Mouse (Mus musculus) bone marrow, adult 2 months (tissue): ENCODE measurements around the gene Svs1. TPM values are rescaled to one million over a fixed set of nuclear protein-coding genes. Genes with fewer than 3 reads are reported as not detected.

Experiments used
- H3K27ac ChIP-seq: fragments of 200-500 bp; 2 replicates; pipeline ENCODE4 v1.5.1; 2012; ENCODE audit warnings: low read depth, mild to moderate bottlenecking, control low read depth, inconsistent platforms, low read length; ENCODE audit not compliant: control insufficient read depth, poor library complexity, insufficient read depth
- H3K4me1 ChIP-seq: fragments of 200-500 bp; 2 replicates; pipeline ENCODE4 v1.6.1; 2011; ENCODE audit warnings: low read length; ENCODE audit not compliant: control insufficient read depth, insufficient read depth
- H3K4me3 ChIP-seq: fragments of 200-500 bp; replicated peaks from 2 replicates; pipeline ENCODE3; 2011; ENCODE audit warnings: mild to moderate bottlenecking, low read depth, low read length, control low read depth; ENCODE audit not compliant: control insufficient read depth
- CTCF ChIP-seq: fragments of 200-500 bp; IDR thresholded peaks from 2 replicates; pipeline ENCODE4 v1.5.1; 2011; ENCODE audit warnings: low read length, control low read depth; ENCODE audit not compliant: control insufficient read depth, insufficient read depth
- POLR2A ChIP-seq: fragments of 200-500 bp; IDR thresholded peaks from 2 replicates; pipeline ENCODE4 v1.6.1; 2011; ENCODE audit warnings: low read depth, mild to moderate bottlenecking, control low read depth, low read length, borderline replicate concordance; ENCODE audit not compliant: control insufficient read depth
- WGBS: fragments of 180-500 bp; shearing (Covaris S2); methylation state at CpG from one replicate; pipeline ENCODE4 v1.1.7; 2018; 5-methylcytosine and 5-hydroxymethylcytosine counted together
- polyA plus RNA-seq: library from polyadenylated mRNA; stranded (reverse); fragments of >200 nt; gene quantifications from 2 replicates; pipeline ENCODE4 v1.2.4, GENCODE M21; 2011; ENCODE audit warnings: low replicate concordance; ENCODE audit not compliant: missing spikeins, insufficient read depth, insufficient read length

Gene Svs1
- polyA plus RNA-seq, 1 experiment = not detected

DNA sequence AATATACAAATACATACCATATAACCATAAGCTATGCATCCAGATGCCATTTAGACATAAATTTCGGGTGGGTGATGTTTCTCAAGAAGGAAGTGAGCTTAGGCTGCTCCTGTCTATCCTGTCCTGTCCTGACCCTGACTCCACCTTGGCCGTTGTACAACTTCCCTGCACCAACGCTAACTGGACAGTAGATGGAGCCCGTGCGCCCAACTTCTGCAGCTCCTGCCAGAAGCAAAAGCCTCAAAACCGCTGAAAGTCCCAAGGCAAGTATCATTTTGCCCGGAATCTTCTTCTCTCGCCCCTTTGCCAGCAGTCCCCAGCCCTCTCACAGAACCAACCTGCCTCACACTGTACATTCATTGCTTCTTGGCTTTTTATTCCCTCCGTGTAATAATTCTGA is 21.3 kb downstream of the Svs1 start:
- TF ChIP-seq CTCF = peak; percentile 88
- TF ChIP-seq POLR2A = no peak
- no peaks in the 10 kb centered on the region for H3K4me1 ChIP-seq
- WGBS = 2% methylated on average over 9 of the region's 9 CpGs
- no peak overlapping the region for H3K27ac ChIP-seq
- H3K4me3 ChIP-seq = peak overlapping the region; percentile 11

DNA sequence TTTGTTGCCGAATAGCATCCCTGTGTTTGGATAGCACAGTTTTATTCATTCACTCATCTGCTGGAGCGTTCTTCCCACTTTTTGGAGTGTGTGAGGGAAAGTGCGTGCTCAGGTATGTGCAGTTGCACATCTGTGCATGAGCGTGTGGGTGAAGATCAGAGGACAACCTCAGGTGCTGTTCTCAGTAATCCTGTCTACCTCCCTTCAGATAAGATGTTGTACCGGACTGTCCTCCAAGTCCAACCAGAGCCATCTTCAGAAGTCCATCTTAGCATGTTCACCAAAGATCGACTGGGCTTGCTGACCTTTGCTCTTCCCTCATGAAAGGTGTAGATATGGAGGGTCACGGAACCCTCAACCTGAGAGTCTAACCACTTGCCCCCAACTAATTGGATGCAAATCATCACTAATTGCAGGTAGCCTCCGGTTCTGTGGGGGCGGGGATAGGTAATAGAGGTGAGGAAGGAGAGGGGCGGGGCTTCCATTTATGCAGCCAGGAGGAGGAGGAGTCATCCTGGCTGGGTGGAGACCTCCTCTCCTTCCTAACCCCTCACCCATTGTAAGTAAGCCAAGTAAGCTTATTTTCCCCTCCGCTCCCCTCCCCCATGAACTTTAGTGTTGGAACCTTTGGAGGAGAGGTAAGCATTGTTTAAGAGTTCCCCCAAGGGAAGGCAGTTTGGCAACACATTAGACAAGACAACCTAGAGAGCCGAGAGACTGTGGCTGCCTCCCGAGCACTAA is 21.9 kb downstream of the Svs1 start:
- 42% methylated on average over 13 of the region's 13 CpGs for WGBS
- no peak for TF ChIP-seq CTCF
- no peak for TF ChIP-seq POLR2A
- H3K27ac ChIP-seq = no peak overlapping the region

DNA sequence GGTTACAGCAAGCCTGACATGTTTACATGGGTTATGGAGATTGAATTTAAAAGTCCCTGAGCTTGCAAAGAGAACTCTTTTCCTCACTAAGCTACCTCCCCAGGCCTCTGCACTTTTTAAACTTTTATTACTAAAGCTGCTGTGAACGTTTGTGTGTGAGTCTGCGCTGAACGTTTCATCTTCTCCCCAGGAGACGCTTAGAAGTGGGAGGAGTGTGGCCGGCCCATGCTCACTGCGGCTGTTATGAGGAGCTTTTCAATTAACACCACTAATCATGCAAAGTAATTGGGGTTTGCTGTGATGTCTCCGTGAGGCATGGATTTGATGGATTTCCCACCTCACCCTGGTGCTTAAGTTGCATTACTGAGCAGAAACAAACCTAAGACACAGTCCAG is 22.5 kb downstream of the Svs1 start:
- WGBS = 69% methylated on average over 7 of the region's 7 CpGs
- H3K4me3 ChIP-seq = no peak overlapping the region
- no peak overlapping the region for H3K27ac ChIP-seq
- TF ChIP-seq POLR2A = no peak
- TF ChIP-seq CTCF = no peak
- no peaks in the 10 kb centered on the region for H3K4me1 ChIP-seq

More for the DNA sequence above, 21.9 kb downstream of the Svs1 start:
- Histone ChIP-seq H3K4me3 (no peak overlapping the region), H3K4me1 (no peaks in the 10 kb centered on the region)

- Histone ChIP-seq H3K4me1 (no peaks in the 10 kb centered on the region), H3K4me3 (no peak overlapping the region), H3K27ac (no peak overlapping the region)
- TF ChIP-seq POLR2A (no peak), CTCF (no peak)
- WGBS = 75% methylated on average over 1 of the region's 1 CpGs
These were observed 23.0 kb downstream of the Svs1 start for GRCm38 (mm10) chr6:49009665-49010064.

DNA sequence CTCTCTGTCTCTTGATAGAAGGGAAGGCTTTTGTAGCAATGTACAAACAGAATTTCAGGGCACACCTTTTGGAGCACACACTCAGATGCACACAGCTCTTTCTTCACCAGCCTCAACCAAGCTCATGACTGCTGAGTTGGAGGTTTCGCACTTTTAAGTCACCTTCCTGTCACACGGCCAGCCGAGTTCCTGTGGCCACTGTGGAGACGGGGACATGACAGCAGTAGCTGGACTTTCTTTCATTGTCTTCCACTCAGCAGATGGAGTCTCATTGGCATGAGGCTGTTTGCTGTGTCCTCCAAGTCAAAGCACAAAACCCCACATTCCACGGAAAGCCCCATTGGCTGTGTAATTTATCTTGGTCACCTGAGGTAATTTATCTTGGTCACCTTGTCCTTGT is 24.5 kb downstream of the Svs1 start:
- Histone ChIP-seq H3K27ac (no peak overlapping the region), H3K4me1 (no peaks in the 10 kb centered on the region)
- 38% methylated on average over 5 of the region's 5 CpGs for WGBS

DNA sequence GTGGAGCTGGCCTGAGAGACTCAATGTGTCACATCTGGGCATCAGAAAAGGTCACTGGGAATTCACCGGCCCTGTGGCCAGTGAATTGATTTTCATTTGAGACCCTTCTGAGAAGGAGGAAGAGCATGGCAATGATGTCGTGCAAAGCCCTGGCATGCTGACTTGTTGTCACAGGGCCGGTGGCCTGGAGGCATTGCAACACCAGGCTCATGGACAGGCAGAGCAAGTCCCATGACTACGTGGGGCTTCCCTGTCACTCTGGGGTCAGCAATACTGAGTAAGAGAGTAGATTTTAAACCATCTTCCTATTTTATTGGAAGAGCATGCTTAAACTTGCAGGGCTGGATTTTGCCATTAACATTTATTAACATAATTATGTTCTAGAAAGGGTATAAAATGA is 26.4 kb downstream of the Svs1 start:
- no peak for TF ChIP-seq CTCF
- TF ChIP-seq POLR2A = no peak
- Histone ChIP-seq H3K27ac (no peak overlapping the region), H3K4me1 (no peaks in the 10 kb centered on the region), H3K4me3 (no peak overlapping the region)
- WGBS = 41% methylated on average over 4 of the region's 4 CpGs

More for the DNA sequence above, 24.5 kb downstream of the Svs1 start:
- TF ChIP-seq POLR2A (no peak), CTCF (no peak)
- H3K4me3 ChIP-seq = no peak overlapping the region

GRCm38 (mm10) chr6:49013458-49013857 is 26.8 kb downstream of the Svs1 start:
- Histone ChIP-seq H3K4me1 (no peaks in the 10 kb centered on the region), H3K27ac (no peak overlapping the region), H3K4me3 (no peak overlapping the region)
- TF ChIP-seq POLR2A (no peak), CTCF (no peak)
- WGBS = 58% methylated on average over 3 of the region's 3 CpGs

DNA sequence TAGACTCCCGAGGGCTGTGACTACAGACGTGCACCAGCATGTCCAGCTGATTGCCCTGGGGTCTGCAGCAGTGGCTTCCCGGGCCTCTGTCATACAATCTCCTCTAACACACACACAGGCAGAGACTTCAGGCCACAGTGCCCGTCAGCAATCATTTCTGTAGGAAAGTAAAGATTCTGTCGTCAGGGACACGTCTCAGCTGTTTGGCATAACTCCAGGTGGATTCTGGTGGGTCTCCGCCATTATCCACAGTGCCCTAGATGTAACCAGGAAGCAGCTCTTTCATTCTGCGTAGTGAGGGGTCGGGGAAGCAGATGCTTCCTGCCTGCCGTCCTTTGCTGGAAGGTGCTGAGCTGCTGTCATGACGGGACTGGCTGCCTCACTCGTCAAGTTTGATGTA is 30.5 kb downstream of the Svs1 start:
- H3K27ac ChIP-seq = no peak overlapping the region
- 4% methylated on average over 12 of the region's 12 CpGs for WGBS
- H3K4me1 ChIP-seq = peaks cover 2% of the 10 kb centered on the region
- TF ChIP-seq POLR2A (no peak), CTCF (no peak)
- no peak overlapping the region for H3K4me3 ChIP-seq

DNA sequence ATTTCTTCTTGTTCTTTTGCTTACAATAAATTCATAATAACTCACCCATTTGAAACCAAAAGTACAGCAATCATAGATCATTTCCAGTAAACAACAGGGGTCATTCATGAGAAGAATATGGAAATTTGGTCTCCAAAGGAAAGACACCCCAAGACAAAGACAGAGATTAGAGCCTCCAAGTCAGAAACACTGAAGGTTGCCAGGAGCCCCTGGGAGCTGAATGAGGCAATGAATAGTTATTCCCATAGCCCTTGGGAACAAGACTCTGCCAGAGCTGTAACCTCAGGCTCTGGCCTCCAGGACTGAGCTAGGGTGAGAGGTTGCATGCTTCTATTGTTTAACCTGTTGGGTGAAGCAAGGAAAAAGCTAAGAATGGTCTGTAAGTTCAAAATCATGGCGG is 32.7 kb downstream of the Svs1 start:
- TF ChIP-seq POLR2A = no peak
- no peak for TF ChIP-seq CTCF
- peaks cover 2% of the 10 kb centered on the region for H3K4me1 ChIP-seq
- no peak overlapping the region for H3K27ac ChIP-seq
- WGBS = 84% methylated on average over 1 of the region's 1 CpGs
- no peak overlapping the region for H3K4me3 ChIP-seq
